Mouse (Mus musculus) adrenal gland, adult 2 months (tissue): Measurements from ENCODE around the gene Kif26a. TPM values are rescaled to one million over a fixed set of nuclear protein-coding genes. Genes with fewer than 3 reads are reported as not detected.

Experiments used
- DNase-seq: peaks from one replicate; pipeline ENCODE4 v3.0.0; 2021
- microRNA-seq, 2 experiments: library from miRNA; unstranded; fragments of <30 nt; microRNA quantifications; one replicate each; pipeline ENCODE4 v1.2.0; 2021
- polyA plus RNA-seq: library from polyadenylated mRNA; depleted of rRNA; stranded (reverse); fragments of >200 nt; gene quantifications from 2 replicates; pipeline ENCODE4 v1.2.3, GENCODE M21; 2012; rRNA removed
- total RNA-seq, 2 experiments: library from RNA; stranded (reverse); gene quantifications; 2 replicates each; pipeline ENCODE4 v1.2.3; 2021

Gene Kif26a
- total and polyA plus RNA-seq, 3 experiments = 6.1 to 11.8 (median 9.5) TPM

GRCm38 (mm10) chr12:112217681-112218080 is 71.7 kb downstream of the Kif26a start:
- DNase-seq = peak; percentile 22

GRCm38 (mm10) chr12:112221290-112221689 is 75.3 kb downstream of the Kif26a start:
- no peak for DNase-seq

GRCm38 (mm10) chr12:112221754-112222439 is 75.9 kb downstream of the Kif26a start:
- DNase-seq = no peak

GRCm38 (mm10) chr12:112223721-112224337 is 77.8 kb downstream of the Kif26a start:
- peak; percentile 83 for DNase-seq

DNA sequence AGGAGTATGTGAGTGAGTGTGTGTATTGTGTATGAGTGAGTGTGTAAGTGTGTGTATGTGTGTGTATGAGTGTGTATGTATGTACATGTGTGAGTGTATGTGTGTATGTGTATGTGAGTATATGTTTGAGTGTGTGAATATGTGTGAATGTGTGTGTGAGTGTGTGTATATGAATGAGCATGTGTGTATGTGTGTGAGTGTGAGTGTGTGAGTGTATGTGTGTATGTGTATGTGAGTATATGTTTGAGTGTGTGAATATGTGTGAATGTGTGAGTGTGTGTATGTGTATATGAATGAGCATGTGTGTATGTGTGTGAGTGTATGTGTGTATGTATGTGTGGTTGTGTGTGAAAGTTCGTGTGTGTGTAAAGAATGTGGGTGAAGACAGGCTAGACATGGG is 80.2 kb downstream of the Kif26a start:
- DNase-seq = no peak

DNA sequence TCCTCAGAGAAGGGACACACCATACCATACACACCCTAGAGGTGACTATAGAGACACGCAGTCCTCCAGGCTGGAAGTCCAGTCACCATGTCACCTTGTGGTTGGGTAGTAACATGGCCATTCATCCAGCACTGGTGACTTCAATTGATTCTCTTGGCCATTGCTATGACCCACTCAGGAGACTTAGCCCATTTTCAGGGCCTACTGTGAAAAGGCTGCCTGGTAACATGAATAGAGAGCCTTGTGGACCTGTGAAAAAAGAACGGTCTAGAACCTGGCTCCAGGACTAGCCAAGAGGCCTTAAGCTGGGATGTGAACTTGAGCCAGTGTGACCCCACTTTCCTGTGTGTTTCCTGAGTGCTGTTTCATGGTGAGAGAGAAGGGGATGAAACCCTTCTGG is 80.6 kb downstream of the Kif26a start:
- DNase-seq = no peak

- no peak for DNase-seq
Measured at GRCm38 (mm10) chr12:112229084-112229483, 83.1 kb downstream of the Kif26a start.

DNA sequence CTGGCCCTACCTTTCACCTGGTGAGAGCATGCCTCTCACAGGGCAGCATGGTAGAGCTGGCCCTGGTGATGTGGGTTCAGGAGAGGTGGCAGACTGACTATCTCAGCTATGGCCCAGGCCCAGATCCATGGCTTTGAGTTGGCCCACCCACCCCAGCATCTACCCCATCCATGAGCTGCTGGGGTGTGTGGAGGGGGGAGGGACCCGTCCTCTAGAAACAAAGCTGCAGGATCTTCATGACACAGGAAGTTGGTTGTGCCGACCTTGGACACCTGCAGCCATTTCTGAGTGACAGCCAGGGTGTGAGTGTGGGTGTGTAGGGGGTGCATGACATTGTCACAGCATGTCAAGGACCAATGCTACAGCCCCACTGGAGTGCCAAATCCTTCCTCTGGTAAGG is 84.2 kb downstream of the Kif26a start:
- no peak for DNase-seq

Small RNAs within 50 kb of the gene (microRNA-seq; reads per million reads assigned to microRNA genes)
- gene Mir203 (799 to 1,430 reads per million in 2 experiments), gene Mir3073a (0 reads per million in 2 experiments), gene Mir3073b (0 reads per million in 2 experiments)

Other genes with a start within 250 kb of the Kif26a start
- gene Ppp1r13b, start 238.1 kb upstream of the Kif26a start, total RNA-seq = 10 to 100 TPM; 13.8 to 15.9 TPM
- 5.9 and 6.6 TPM in 2 replicates for gene Ppp1r13b, start 238.1 kb upstream of the Kif26a start, polyA plus RNA-seq
- 100 to 1,000 TPM; 274 to 451 TPM for gene Atp5mpl, start 179.2 kb upstream of the Kif26a start, total RNA-seq
- gene Atp5mpl, start 179.2 kb upstream of the Kif26a start, polyA plus RNA-seq = 3.2 and 6.1 TPM in 2 replicates
- under 1 TPM in 1 of 2 experiments, not detected in 1; 0.07 TPM for gene Tdrd9, start 174.6 kb upstream of the Kif26a start, total RNA-seq
- 0.06 TPM in 1 of 2 replicates, not detected in the other for gene Tdrd9, start 174.6 kb upstream of the Kif26a start, polyA plus RNA-seq
- gene Rd3l, start 164.9 kb upstream of the Kif26a start, total RNA-seq = not detected
- not detected in 2 replicates for gene Rd3l, start 164.9 kb upstream of the Kif26a start, polyA plus RNA-seq
- gene Aspg, start 39.5 kb upstream of the Kif26a start, total RNA-seq = 10 to 100 TPM; 23.2 to 24.5 TPM
- 27.0 and 52.0 TPM in 2 replicates for gene Aspg, start 39.5 kb upstream of the Kif26a start, polyA plus RNA-seq